In genomic region chrX:131277555-131277954, GRCm38 (mm10) we compare ENCODE assay signal across 16 mouse cellular contexts.
"Had no signal": no experiment of that assay in that cellular context is flagged by ENCODE, and none has a peak within 500 bp of the region (broad histone marks: within the 10 kb centered on the region; RNA-seq: fewer than 3 reads in every experiment).

No protein-coding gene starts in this region.

- DNase-seq: retina, postnatal 1 day; right cerebral cortex, adult 18-20 months; right cerebral cortex, postnatal 14 days; right cerebral cortex, postnatal 25 days; right cerebral cortex, postnatal 4 days; spleen, adult 18-20 months; thymus, adult 18-20 months; thymus, adult 2 months; thymus, postnatal 14 days; thymus, postnatal 25 days; thymus, postnatal 36 days; thymus, postnatal 4 days had no signal

- H3K36me3 ChIP-seq: neural tube, embryonic 13.5 days; neural tube, embryonic 15.5 days; stomach, embryonic 15.5 days had no signal

- H3K4me3 ChIP-seq: neural tube, embryonic 13.5 days; neural tube, embryonic 15.5 days; stomach, embryonic 15.5 days had no signal

- H3K27me3 ChIP-seq: neural tube, embryonic 13.5 days; neural tube, embryonic 15.5 days; stomach, embryonic 15.5 days had no signal

- H3K4me1 ChIP-seq: neural tube, embryonic 13.5 days; neural tube, embryonic 15.5 days; stomach, embryonic 15.5 days had no signal

- H3K27ac ChIP-seq: neural tube, embryonic 13.5 days; neural tube, embryonic 15.5 days; stomach, embryonic 15.5 days; stomach, postnatal 0 days had no signal

- H3K9ac ChIP-seq: neural tube, embryonic 13.5 days; neural tube, embryonic 15.5 days; stomach, embryonic 15.5 days had no signal

- H3K9me3 ChIP-seq: neural tube, embryonic 13.5 days; neural tube, embryonic 15.5 days; stomach, embryonic 15.5 days had no signal
